Mouse (Mus musculus) lung, postnatal 0 days (tissue): ENCODE results near the gene Baiap2l1. TPM values are rescaled to one million over a fixed set of nuclear protein-coding genes. Genes with fewer than 3 reads are reported as not detected.

ENCODE experiments used
- ATAC-seq: fragments of 200-750 bp; cut with Nextera tagmentation; 2 replicates; pipeline ENCODE4 v1.8.0; 2017; ENCODE audit warnings: moderate library complexity
- DNase-seq: peaks from one replicate; pipeline ENCODE4 v3.0.0-alpha.2; 2016; ENCODE audit warnings: low spot score
- H3K27ac ChIP-seq: fragments of 300-500 bp; sonication (generic); 2 replicates; pipeline ENCODE4 v1.5.1; 2014; ENCODE audit warnings: antibody characterized with exemption, mild to moderate bottlenecking, low read length, mixed read lengths
- H3K27me3 ChIP-seq: fragments of 300-500 bp; sonication (generic); replicated peaks from 2 replicates; pipeline ENCODE4 v1.6.1; 2014; ENCODE audit warnings: low read length, mixed read lengths; ENCODE audit not compliant: insufficient read depth
- H3K36me3 ChIP-seq: fragments of 300-500 bp; sonication (generic); 2 replicates; pipeline ENCODE4 v1.6.1; 2014; ENCODE audit warnings: low read length, mixed read lengths; ENCODE audit not compliant: insufficient read depth
- H3K4me1 ChIP-seq: fragments of 300-500 bp; sonication (generic); 2 replicates; pipeline ENCODE4 v1.6.1; 2014; ENCODE audit warnings: antibody characterized with exemption, low read depth, low read length, mixed read lengths; ENCODE audit not compliant: insufficient read depth
- H3K4me2 ChIP-seq: fragments of 300-500 bp; sonication (generic); replicated peaks from 2 replicates; pipeline ENCODE4 v1.6.1; 2014; ENCODE audit warnings: low read depth, mild to moderate bottlenecking, low read length, moderate library complexity, mixed read lengths
- H3K4me3 ChIP-seq: fragments of 300-500 bp; sonication (generic); 2 replicates; pipeline ENCODE4 v1.5.1; 2014; ENCODE audit warnings: low read depth, low read length
- H3K9ac ChIP-seq: fragments of 300-500 bp; sonication (generic); replicated peaks from 2 replicates; pipeline ENCODE4 v1.6.1; 2014; ENCODE audit warnings: low read depth, mild to moderate bottlenecking
- H3K9me3 ChIP-seq: fragments of 300-500 bp; sonication (generic); 2 replicates; pipeline ENCODE4 v1.6.1; 2016; ENCODE audit warnings: low read length, mixed read lengths
- CTCF ChIP-seq: IDR thresholded peaks from 2 replicates; pipeline ENCODE4 v1.5.1; 2016; ENCODE audit warnings: antibody characterized with exemption, mild to moderate bottlenecking
- EP300 ChIP-seq: IDR thresholded peaks from 2 replicates; pipeline ENCODE4 v1.6.1; 2016; ENCODE audit warnings: antibody characterized with exemption, mild to moderate bottlenecking, control low read depth
- WGBS: fragments of 180-500 bp; shearing (Covaris S2); extraction: QIAGEN DNeasy Blood & Tissue Kit; methylation state at CpG from one replicate; pipeline ENCODE4 v1.1.7; 2014; 5-methylcytosine and 5-hydroxymethylcytosine counted together
- polyA plus RNA-seq: library from polyadenylated mRNA; unstranded; fragments of >200 nt; fragmentation: Nextera tagmentation; extraction: Ambion mirVana; gene quantifications from 2 replicates; pipeline ENCODE4 v1.2.1, GENCODE M21; 2015

The Baiap2l1 gene
- polyA plus RNA-seq, 1 experiment from 2014 or later = 18.3 TPM

DNA sequence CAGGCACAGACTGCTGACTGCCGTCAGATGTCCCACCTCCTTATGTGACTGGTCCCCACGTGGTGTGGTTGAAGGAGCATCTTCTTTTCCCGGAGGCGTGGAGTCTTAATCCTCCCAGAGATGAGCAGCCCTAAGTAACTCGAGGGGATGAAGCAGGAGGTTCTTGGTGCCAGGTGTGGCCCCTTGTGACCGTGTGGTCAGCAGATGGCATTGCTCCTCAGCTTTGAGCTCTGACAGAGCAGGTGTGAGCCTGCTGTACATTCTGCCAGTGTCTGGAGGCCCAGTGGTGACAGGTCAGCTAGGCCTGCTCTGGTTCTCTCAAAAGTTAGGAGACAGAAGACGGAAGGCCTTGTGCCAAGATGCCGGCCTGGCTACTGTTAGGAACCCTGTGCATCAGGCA lies 97.4 kb downstream of the Baiap2l1 start:
- no peak for ATAC-seq
- no peak overlapping the region for H3K9ac ChIP-seq
- 75% methylated on average over 8 of the region's 8 CpGs for WGBS

DNA sequence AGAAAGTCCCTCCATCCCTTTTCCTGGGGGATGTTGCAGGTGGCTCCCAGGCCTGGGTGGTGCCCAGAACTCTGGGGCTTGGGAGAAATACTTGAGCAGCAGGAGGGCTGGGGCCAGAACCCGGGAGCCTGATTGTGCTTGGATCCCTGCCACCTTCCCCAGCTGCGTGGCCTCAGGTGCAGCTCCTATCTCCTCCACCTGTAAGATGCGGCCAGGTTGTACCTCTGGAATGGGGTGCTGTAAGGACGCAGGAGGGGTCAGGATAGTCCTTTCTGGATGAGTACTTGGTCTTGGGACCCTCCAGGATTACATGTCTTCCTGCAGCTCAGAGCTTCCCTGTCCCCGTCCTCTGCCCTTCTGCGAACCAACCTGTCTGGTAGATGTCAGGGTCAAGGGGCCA lies 98.7 kb downstream of the Baiap2l1 start:
- Histone ChIP-seq H3K4me1 (peaks cover 19% of the 10 kb centered on the region), H3K27me3 (no peaks in the 10 kb centered on the region), H3K9me3 (no peaks in the 10 kb centered on the region), H3K9ac (no peak overlapping the region), H3K27ac (0 out of 2 replicates have a peak overlapping the region, but pooled peaks have one; percentile 98), H3K36me3 (0 out of 2 replicates have a peak, but pooled peaks cover 7% of the 10 kb centered on the region), H3K4me2 (peak overlapping the region; percentile 76), H3K4me3 (0 out of 2 replicates have a peak overlapping the region, but pooled peaks have one; percentile 99)
- TF ChIP-seq CTCF (no peak), EP300 (no peak)
- DNase-seq (no peak), ATAC-seq (no peak)
- 59% methylated on average over 6 of the region's 6 CpGs for WGBS

More for the DNA sequence above, 97.4 kb downstream of the Baiap2l1 start:
- Histone ChIP-seq H3K4me1 (peaks cover 19% of the 10 kb centered on the region), H3K9me3 (no peaks in the 10 kb centered on the region), H3K4me3 (no peak overlapping the region), H3K36me3 (0 out of 2 replicates have a peak, but pooled peaks cover 7% of the 10 kb centered on the region), H3K4me2 (no peak overlapping the region), H3K27ac (no peak overlapping the region), H3K27me3 (no peaks in the 10 kb centered on the region)
- no peak for DNase-seq
- TF ChIP-seq CTCF = no peak
- no peak for TF ChIP-seq EP300

DNA sequence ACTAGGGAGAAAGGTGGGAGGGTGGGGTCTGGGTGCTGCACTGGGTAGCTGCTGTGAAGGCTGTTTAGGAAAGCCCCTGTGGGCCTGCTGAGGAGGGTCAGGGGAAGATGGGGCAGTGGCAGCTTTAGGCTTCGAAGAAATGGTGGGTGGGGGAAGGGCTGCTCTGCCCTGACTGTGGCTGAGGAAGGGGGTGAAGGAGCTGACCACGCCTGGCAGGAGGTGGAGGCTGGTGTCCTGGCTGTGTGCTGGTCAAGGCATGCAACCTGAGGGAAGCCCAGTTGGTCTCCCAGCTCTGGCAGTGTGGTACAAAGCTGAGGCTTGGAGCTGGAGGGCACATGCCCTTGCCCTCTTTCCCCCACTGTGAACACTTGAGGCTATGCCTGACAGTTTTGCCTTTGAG lies 99.2 kb downstream of the Baiap2l1 start:
- Histone ChIP-seq H3K27ac (peak overlapping the region; percentile 98), H3K4me3 (peak overlapping the region; percentile 99), H3K4me1 (peaks cover 24% of the 10 kb centered on the region), H3K4me2 (peak overlapping the region; percentile 76), H3K36me3 (0 out of 2 replicates have a peak, but pooled peaks cover 7% of the 10 kb centered on the region), H3K9me3 (no peaks in the 10 kb centered on the region), H3K27me3 (no peaks in the 10 kb centered on the region), H3K9ac (peak overlapping the region; percentile 97; the same call in 1 of the 2 replicates)
- no peak for DNase-seq
- TF ChIP-seq EP300 (no peak), CTCF (no peak)
- 17% methylated on average over 2 of the region's 2 CpGs for WGBS
- ATAC-seq = no peak

DNA sequence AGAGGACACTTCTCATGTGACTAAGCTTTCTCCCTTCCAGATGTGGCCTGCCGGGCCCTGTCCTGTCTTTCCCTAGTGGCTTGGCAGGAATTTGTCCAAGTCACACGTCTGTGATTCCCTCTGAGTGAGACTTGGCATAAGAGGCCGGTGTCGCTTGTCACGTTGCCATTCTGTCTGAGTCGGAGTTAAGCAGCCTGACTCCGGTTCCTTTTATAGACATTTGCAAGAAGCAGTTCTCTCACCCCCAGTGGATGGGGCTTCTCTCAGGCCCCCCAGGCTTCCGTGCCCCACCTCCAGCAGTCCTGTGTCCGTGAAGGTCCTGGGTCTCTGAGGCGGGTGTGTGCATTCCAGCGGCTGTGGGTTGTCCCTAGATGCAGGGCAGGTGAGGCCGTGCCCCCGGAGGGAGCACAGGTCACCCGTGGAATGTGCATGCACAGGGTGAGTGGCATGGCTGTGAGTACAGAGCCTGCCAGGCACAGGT lies 99.7 kb downstream of the Baiap2l1 start:
- Histone ChIP-seq H3K9ac (peak overlapping the region; percentile 97; the same call in 1 of the 2 replicates), H3K9me3 (no peaks in the 10 kb centered on the region), H3K4me3 (peak overlapping the region; percentile 99), H3K4me2 (peak overlapping the region; percentile 76), H3K27ac (peak overlapping the region; percentile 98), H3K36me3 (0 out of 2 replicates have a peak, but pooled peaks cover 7% of the 10 kb centered on the region), H3K4me1 (peaks cover 22% of the 10 kb centered on the region), H3K27me3 (no peaks in the 10 kb centered on the region)
- ATAC-seq (peak; percentile 11; the same call in 1 of the 2 replicates), DNase-seq (peak; percentile 83)
- 15% methylated on average over 14 of the region's 14 CpGs for WGBS
- TF ChIP-seq EP300 (no peak), CTCF (no peak)

DNA sequence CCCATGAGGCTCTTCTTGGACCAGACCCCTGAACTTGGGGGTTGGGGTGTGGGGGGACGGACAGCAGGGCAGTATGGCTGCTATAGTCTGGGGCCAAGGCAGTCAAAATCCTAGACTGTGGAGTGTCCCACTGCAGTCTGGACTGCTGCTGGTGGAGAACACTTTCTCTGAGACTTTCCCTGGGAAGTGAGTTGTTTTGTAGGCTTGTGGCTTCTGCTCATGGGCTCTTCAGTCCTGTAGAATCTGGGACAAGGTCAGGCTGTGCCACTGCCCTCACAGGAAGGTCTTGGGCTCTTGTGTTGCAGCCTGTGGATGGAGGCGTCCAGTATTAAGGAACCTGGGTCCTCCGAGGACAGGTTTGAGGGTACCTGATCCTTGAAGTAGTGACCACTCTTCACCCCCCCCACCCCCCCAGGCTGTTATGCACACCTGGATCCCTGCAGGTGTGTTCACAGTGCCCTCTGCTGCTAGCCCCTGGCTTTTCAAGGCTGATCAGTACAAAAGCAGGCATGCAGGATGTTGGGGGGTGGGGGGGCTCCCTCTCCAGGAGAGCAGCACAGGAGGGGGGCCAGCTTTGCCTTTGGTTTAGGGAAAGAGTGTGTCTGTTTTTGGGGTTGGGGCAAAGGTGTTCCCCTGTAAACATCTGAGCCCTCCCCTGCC lies 100.3 kb downstream of the Baiap2l1 start:
- DNase-seq = no peak
- peaks cover 21% of the 10 kb centered on the region for H3K4me1 ChIP-seq
- peak overlapping the region; percentile 99; the same call in 1 of the 2 replicates for H3K4me3 ChIP-seq
- 0 out of 2 replicates have a peak, but pooled peaks cover 7% of the 10 kb centered on the region for H3K36me3 ChIP-seq
- H3K4me2 ChIP-seq = peak overlapping the region; percentile 76
- H3K9ac ChIP-seq = peak overlapping the region; percentile 97; the same call in 1 of the 2 replicates
- WGBS = 42% methylated on average over 3 of the region's 3 CpGs
- no peak for ATAC-seq
- no peaks in the 10 kb centered on the region for H3K9me3 ChIP-seq
- TF ChIP-seq CTCF = peak; percentile 49
- no peak for TF ChIP-seq EP300
- H3K27ac ChIP-seq = peak overlapping the region; percentile 98
- H3K27me3 ChIP-seq = no peaks in the 10 kb centered on the region

DNA sequence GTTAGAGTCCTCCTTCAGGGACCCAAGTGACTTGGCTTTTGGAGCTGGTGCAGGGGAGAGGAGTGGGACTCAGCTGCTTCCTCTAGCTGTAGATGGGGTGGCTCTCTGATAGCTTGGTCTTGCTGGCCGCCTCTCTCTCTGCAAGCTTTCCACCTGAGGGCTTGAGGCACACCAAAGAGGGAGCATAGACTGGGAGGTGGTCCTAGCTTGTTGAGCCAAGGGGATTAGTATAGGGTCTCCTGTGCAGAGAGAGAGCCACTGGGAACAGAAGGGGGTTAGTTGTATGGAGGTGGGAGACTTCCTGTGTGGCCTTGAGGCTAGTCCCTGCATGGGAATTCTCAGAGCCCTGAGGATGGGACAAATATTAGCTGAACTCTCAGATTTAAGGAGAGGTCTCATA lies 101.0 kb downstream of the Baiap2l1 start:
- peak overlapping the region; percentile 76 for H3K4me2 ChIP-seq
- DNase-seq (no peak), ATAC-seq (no peak)
- WGBS = 31% methylated on average over 1 of the region's 1 CpGs
- H3K4me3 ChIP-seq = peak overlapping the region; percentile 99
- H3K9ac ChIP-seq = peak overlapping the region; percentile 97; the same call in 1 of the 2 replicates
- H3K4me1 ChIP-seq = peaks cover 21% of the 10 kb centered on the region
- no peaks in the 10 kb centered on the region for H3K9me3 ChIP-seq
- TF ChIP-seq EP300 (no peak), CTCF (no peak)
- peak overlapping the region; percentile 98 for H3K27ac ChIP-seq
- H3K27me3 ChIP-seq = no peaks in the 10 kb centered on the region
- 0 out of 2 replicates have a peak, but pooled peaks cover 7% of the 10 kb centered on the region for H3K36me3 ChIP-seq
